Mouse (Mus musculus): ENCODE measurements around the gene Cd274. TPM values are rescaled to one million over a fixed set of nuclear protein-coding genes. Genes with fewer than 3 reads are reported as not detected.
"Not testable (repeated sequence)": the region's sequence is repeated elsewhere in the genome, so short reads cannot be mapped to it uniquely, and the experiment has no call there.

Gene Cd274
- polyA plus RNA-seq, 1 experiment from 2014 or later = 4.1 TPM

DNA sequence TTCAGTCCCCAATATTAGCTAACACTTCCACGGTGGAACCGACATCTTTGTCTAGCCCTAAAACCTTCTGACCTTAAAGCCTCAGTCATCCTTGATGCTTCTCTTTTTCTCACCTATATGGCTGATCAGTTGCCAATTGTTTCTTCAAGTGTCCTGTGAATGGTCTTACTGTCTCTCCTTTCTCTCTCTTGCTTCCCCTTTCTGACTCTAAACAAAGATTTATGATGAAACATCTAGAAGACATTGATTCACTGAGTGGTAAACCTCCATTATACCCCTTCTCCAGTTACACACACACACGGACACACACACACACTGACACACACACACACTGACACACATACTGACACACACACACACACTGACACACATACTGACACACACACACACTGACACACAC lies 47.3 kb downstream of the Cd274 start:
- Histone ChIP-seq H3K9me3 (replicated peaks; ENCODE audit: control insufficient read depth, low read length) (no peaks in the 10 kb centered on the region), H3K4me1 (ENCODE audit: control insufficient read depth, insufficient read depth, low read length) (peaks cover 16% of the 10 kb centered on the region), H3K27ac (ENCODE audit: low read length) (no peak overlapping the region), H3K4me3 (ENCODE audit: low read length) (no peak overlapping the region), H3K36me3 (ENCODE audit: control insufficient read depth, insufficient read depth) (no peaks in the 10 kb centered on the region), H3K9ac (ENCODE audit: low read length) (no peak overlapping the region), H3K27me3 (ENCODE audit: control insufficient read depth, insufficient read depth, low read length) (no peaks in the 10 kb centered on the region), H3K4me2 (ENCODE audit: low read depth, low read length) (no peak overlapping the region)
- WGBS = 82% methylated on average over 3 of the region's 3 CpGs
- no peak for ATAC-seq (replicated peaks; ENCODE audit: extremely low read depth, insufficient read depth, low FRiP score)

DNA sequence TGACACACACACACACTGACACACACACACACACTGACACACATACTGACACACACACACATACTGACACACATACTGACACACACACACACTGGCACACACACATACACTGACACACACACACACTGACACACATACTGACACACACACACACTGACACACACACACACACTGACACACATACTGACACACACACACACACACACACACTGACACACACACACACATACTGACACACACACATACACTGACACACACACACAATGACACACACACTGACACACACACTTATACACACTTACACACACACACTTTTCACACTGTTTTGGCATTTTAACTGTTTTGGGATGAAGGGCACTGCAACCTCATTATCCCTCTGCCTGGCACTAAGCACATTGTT lies 47.7 kb downstream of the Cd274 start:
- H3K27me3 ChIP-seq (ENCODE audit: control insufficient read depth, insufficient read depth, low read length); H3K4me3 ChIP-seq (ENCODE audit: low read length); H3K4me2 ChIP-seq (ENCODE audit: low read depth, low read length); ATAC-seq (replicated peaks; ENCODE audit: extremely low read depth, insufficient read depth, low FRiP score); H3K27ac ChIP-seq (ENCODE audit: low read length); H3K9ac ChIP-seq (ENCODE audit: low read length); H3K9me3 ChIP-seq (replicated peaks; ENCODE audit: control insufficient read depth, low read length); H3K36me3 ChIP-seq (ENCODE audit: control insufficient read depth, insufficient read depth): not testable (repeated sequence)
- peaks cover 16% of the 10 kb centered on the region for H3K4me1 ChIP-seq (ENCODE audit: control insufficient read depth, insufficient read depth, low read length)

GRCm38 (mm10) chr19:29416393-29416902 lies 49.2 kb downstream of the Cd274 start:
- no peaks in the 10 kb centered on the region for H3K9me3 ChIP-seq (replicated peaks; ENCODE audit: control insufficient read depth, low read length)
- no peak overlapping the region for H3K27ac ChIP-seq (ENCODE audit: low read length)
- H3K27me3 ChIP-seq (ENCODE audit: control insufficient read depth, insufficient read depth, low read length) = no peaks in the 10 kb centered on the region
- H3K4me2 ChIP-seq (ENCODE audit: low read depth, low read length) = no peak overlapping the region
- WGBS = 57% methylated on average over 3 of the region's 3 CpGs
- ATAC-seq (replicated peaks; ENCODE audit: extremely low read depth, insufficient read depth, low FRiP score) = no peak
- H3K36me3 ChIP-seq (ENCODE audit: control insufficient read depth, insufficient read depth) = no peaks in the 10 kb centered on the region
- peaks cover 16% of the 10 kb centered on the region for H3K4me1 ChIP-seq (ENCODE audit: control insufficient read depth, insufficient read depth, low read length)
- no peak overlapping the region for H3K9ac ChIP-seq (ENCODE audit: low read length)
- H3K4me3 ChIP-seq (ENCODE audit: low read length) = no peak overlapping the region

- no peak for ATAC-seq (replicated peaks; ENCODE audit: extremely low read depth, insufficient read depth, low FRiP score)
- Histone ChIP-seq H3K4me1 (ENCODE audit: control insufficient read depth, insufficient read depth, low read length) (peaks cover 16% of the 10 kb centered on the region), H3K27ac (ENCODE audit: low read length) (no peak overlapping the region), H3K27me3 (ENCODE audit: control insufficient read depth, insufficient read depth, low read length) (no peaks in the 10 kb centered on the region), H3K9ac (ENCODE audit: low read length) (no peak overlapping the region), H3K4me2 (ENCODE audit: low read depth, low read length) (no peak overlapping the region), H3K36me3 (ENCODE audit: control insufficient read depth, insufficient read depth) (no peaks in the 10 kb centered on the region), H3K4me3 (ENCODE audit: low read length) (no peak overlapping the region), H3K9me3 (replicated peaks; ENCODE audit: control insufficient read depth, low read length) (no peaks in the 10 kb centered on the region)
- WGBS = 66% methylated on average over 2 of the region's 2 CpGs
These were observed 49.9 kb downstream of the Cd274 start for GRCm38 (mm10) chr19:29417188-29417587.

DNA sequence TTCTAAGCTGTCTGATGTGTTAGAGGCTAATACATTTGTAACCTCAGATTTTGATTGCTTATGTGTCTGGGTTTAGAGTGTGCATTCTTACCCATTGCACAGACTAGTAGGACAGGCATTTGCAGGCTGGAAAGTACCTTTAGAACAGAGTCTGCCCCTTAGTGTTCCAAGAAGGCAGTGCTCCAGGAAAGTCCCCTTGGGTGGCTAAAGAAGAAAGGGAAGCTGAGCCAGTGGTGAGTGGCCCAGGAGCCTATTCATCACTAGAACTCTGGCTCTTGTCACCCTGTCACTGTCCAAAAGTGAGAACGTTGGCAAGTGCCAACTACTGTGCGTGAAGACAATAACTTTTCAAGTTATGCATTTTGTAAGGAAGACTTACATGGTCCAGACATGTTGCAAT lies 50.6 kb downstream of the Cd274 start:
- Histone ChIP-seq H3K36me3 (ENCODE audit: control insufficient read depth, insufficient read depth) (no peaks in the 10 kb centered on the region), H3K4me2 (ENCODE audit: low read depth, low read length) (no peak overlapping the region), H3K4me3 (ENCODE audit: low read length) (no peak overlapping the region), H3K9ac (ENCODE audit: low read length) (no peak overlapping the region), H3K4me1 (ENCODE audit: control insufficient read depth, insufficient read depth, low read length) (peaks cover 16% of the 10 kb centered on the region), H3K27ac (ENCODE audit: low read length) (0 out of 2 replicates have a peak overlapping the region, but pooled peaks have one; percentile 18), H3K9me3 (replicated peaks; ENCODE audit: control insufficient read depth, low read length) (no peaks in the 10 kb centered on the region), H3K27me3 (ENCODE audit: control insufficient read depth, insufficient read depth, low read length) (no peaks in the 10 kb centered on the region)
- WGBS = 29% methylated on average over 2 of the region's 2 CpGs
- ATAC-seq (replicated peaks; ENCODE audit: extremely low read depth, insufficient read depth, low FRiP score) = peak; percentile 5; the same call in 1 of the 2 replicates

DNA sequence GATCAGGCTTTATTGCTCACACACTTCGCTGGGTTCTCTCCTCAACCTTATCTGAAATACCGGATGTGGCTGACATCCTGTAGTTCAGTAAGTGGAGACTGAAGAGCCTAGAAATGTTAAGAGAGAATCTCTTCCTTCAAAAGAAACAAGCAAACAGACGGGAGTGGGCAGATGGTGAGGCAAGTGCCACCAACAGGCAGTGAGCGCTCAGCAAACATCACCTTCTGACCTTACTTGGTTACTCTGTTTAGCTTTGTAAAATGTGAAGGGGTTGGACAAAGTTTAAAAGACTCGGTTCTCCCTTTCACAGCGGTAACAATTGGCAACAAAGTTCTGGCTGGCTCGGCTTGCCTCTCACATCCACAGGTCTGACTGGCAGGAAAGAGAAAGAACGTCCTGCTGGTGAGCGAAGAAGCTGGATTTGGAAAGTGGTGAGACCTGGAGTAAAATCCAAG lies 51.4 kb downstream of the Cd274 start:
- peak; percentile 37; the same call in 1 of the 2 replicates for ATAC-seq (replicated peaks; ENCODE audit: extremely low read depth, insufficient read depth, low FRiP score)
- peak overlapping the region; percentile 47; the same call in 1 of the 2 replicates for H3K4me2 ChIP-seq (ENCODE audit: low read depth, low read length)

DNA sequence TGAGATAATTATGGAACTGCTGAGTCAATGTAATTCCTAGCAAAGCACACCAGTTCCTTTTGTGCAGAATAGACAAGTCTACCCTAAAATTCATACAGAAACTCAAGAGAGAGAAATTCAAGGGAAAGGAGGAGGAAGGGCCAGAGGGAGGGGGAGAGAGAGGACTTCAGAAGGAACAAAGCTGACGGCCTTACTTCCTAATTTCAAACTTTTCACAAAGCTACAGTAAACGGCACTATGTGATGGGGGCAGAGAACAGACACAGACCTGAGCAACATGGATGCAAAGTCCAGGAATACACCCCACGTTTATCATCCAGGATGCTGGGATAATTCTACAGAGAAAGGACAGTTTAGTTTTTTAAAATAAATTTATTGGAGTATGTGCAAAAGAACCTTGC lies 52.3 kb downstream of the Cd274 start:
- H3K4me2 ChIP-seq (ENCODE audit: low read depth, low read length) = no peak overlapping the region
- WGBS = 54% methylated on average over 3 of the region's 3 CpGs

More for the DNA sequence above, 51.4 kb downstream of the Cd274 start:
- Histone ChIP-seq H3K36me3 (ENCODE audit: control insufficient read depth, insufficient read depth) (no peaks in the 10 kb centered on the region), H3K9me3 (replicated peaks; ENCODE audit: control insufficient read depth, low read length) (no peaks in the 10 kb centered on the region), H3K9ac (ENCODE audit: low read length) (peak overlapping the region; percentile 32; the same call in 1 of the 2 replicates), H3K4me3 (ENCODE audit: low read length) (no peak overlapping the region), H3K27me3 (ENCODE audit: control insufficient read depth, insufficient read depth, low read length) (no peaks in the 10 kb centered on the region), H3K27ac (ENCODE audit: low read length) (peak overlapping the region; percentile 71), H3K4me1 (ENCODE audit: control insufficient read depth, insufficient read depth, low read length) (peaks cover 16% of the 10 kb centered on the region)
- 11% methylated on average over 9 of the region's 9 CpGs for WGBS

DNA sequence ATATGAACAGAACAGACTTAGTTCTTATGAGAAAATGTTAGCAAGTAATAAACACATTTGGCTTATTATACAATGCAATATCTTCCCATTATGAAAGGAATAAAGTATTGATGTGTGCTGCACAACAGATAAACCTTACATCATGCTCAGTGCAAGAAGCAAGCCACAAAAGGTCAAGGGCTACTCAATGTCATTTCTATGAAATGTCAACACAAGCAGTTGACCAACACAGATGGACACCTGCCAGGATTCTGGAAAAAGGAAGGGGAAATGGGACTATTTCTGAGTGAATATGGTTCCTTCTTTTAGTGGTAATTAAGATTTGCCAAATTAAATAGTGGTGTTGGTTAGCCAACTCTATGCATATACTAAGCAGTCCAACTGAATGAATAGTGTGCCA lies 52.7 kb downstream of the Cd274 start:
- Histone ChIP-seq H3K4me1 (ENCODE audit: control insufficient read depth, insufficient read depth, low read length) (peaks cover 16% of the 10 kb centered on the region), H3K27ac (ENCODE audit: low read length) (no peak overlapping the region), H3K9ac (ENCODE audit: low read length) (no peak overlapping the region), H3K9me3 (replicated peaks; ENCODE audit: control insufficient read depth, low read length) (no peaks in the 10 kb centered on the region), H3K4me3 (ENCODE audit: low read length) (no peak overlapping the region), H3K36me3 (ENCODE audit: control insufficient read depth, insufficient read depth) (no peaks in the 10 kb centered on the region), H3K27me3 (ENCODE audit: control insufficient read depth, insufficient read depth, low read length) (no peaks in the 10 kb centered on the region), H3K4me2 (ENCODE audit: low read depth, low read length) (no peak overlapping the region)
- no peak for ATAC-seq (replicated peaks; ENCODE audit: extremely low read depth, insufficient read depth, low FRiP score)

More for the DNA sequence above, 52.3 kb downstream of the Cd274 start:
- H3K36me3 ChIP-seq (ENCODE audit: control insufficient read depth, insufficient read depth) = no peaks in the 10 kb centered on the region
- no peaks in the 10 kb centered on the region for H3K9me3 ChIP-seq (replicated peaks; ENCODE audit: control insufficient read depth, low read length)
- no peak for ATAC-seq (replicated peaks; ENCODE audit: extremely low read depth, insufficient read depth, low FRiP score)
- no peak overlapping the region for H3K27ac ChIP-seq (ENCODE audit: low read length)
- no peaks in the 10 kb centered on the region for H3K27me3 ChIP-seq (ENCODE audit: control insufficient read depth, insufficient read depth, low read length)
- peaks cover 16% of the 10 kb centered on the region for H3K4me1 ChIP-seq (ENCODE audit: control insufficient read depth, insufficient read depth, low read length)
- no peak overlapping the region for H3K4me3 ChIP-seq (ENCODE audit: low read length)
- H3K9ac ChIP-seq (ENCODE audit: low read length) = no peak overlapping the region

DNA sequence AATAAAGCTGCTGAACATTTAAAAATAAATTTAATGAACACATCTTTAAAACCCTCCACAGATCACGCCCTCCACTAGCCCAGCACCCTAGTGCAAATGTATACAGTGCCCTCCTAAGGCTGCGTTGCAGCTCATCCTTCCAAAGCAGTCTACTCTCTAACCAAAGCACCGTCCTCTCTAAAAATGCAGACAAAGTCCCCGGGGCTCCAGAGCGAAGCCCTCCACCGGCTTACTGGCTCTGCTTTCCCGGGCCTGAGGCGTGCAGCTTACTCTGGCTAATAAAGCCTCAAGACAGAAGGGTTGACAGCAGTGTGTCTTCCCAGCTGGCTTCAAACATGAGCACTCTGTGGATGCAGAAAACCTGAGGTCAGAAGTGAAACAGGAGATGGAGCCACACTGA lies 53.1 kb downstream of the Cd274 start:
- H3K4me2 ChIP-seq (ENCODE audit: low read depth, low read length) = no peak overlapping the region
- no peaks in the 10 kb centered on the region for H3K9me3 ChIP-seq (replicated peaks; ENCODE audit: control insufficient read depth, low read length)
- H3K27me3 ChIP-seq (ENCODE audit: control insufficient read depth, insufficient read depth, low read length) = no peaks in the 10 kb centered on the region
- peaks cover 13% of the 10 kb centered on the region for H3K4me1 ChIP-seq (ENCODE audit: control insufficient read depth, insufficient read depth, low read length)
- H3K36me3 ChIP-seq (ENCODE audit: control insufficient read depth, insufficient read depth) = no peaks in the 10 kb centered on the region
- no peak overlapping the region for H3K9ac ChIP-seq (ENCODE audit: low read length)
- WGBS = 88% methylated on average over 8 of the region's 8 CpGs
- H3K27ac ChIP-seq (ENCODE audit: low read length) = no peak overlapping the region
- ATAC-seq (replicated peaks; ENCODE audit: extremely low read depth, insufficient read depth, low FRiP score) = no peak
- no peak overlapping the region for H3K4me3 ChIP-seq (ENCODE audit: low read length)
